Mouse (Mus musculus): ENCODE measurements around the gene Klk13. TPM values are rescaled to one million over a fixed set of nuclear protein-coding genes. Genes with fewer than 3 reads are reported as not detected.
A peak's percentile ranks its signal among the peaks of the same experiment; 100 is the strongest.
"Not testable (repeated sequence)": the region's sequence is repeated elsewhere in the genome, so short reads cannot be mapped to it uniquely, and the experiment has no call there.

Klk13 gene
- 0.39 TPM in 1 of 2 replicates, not detected in the other for polyA plus RNA-seq (2014; fragmentation: Nextera tagmentation; extraction: Ambion mirVana)

DNA sequence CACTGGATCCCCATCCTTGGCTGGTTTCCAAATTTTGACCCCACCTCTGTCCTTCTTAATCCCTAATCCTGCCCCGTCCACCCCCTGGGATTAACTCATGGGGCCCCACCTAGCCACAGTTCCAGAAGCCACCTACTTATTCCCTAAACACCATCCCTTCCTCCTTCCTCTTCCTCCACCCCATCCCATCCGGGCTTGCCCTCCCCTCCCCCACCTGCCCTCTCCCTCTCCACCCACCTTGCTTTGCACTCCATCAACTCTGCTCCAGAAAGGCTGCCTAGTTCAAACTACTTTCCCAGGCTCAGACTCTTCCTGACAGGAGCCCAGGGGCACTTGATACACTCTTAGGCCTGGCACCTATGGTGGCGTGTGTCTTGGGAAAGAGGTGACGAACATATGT is at the start of gene Klk13:
Gene Klk13 (plus strand): TSS at position 301 of the 400 bp plus-strand sequence.
- H3K27me3 ChIP-seq (ENCODE audit: control insufficient read depth, insufficient read depth, low read length), result 0 out of 2 replicates have a peak, but pooled peaks cover 2% of the 10 kb centered on the region
- H3K9me3 ChIP-seq (ENCODE audit: control insufficient read depth, low read length), result no peaks in the 10 kb centered on the region
- DNase-seq (ENCODE audit: low spot score) (no peak), ATAC-seq (ENCODE audit: insufficient read depth, low FRiP score, low TSS enrichment) (no peak)
- H3K4me2 ChIP-seq (ENCODE audit: low read depth), result no peak within 1 kb of the TSS
- 55% methylated on average over 4 of the region's 4 CpGs for WGBS
- no peak within 1 kb of the TSS for H3K9ac ChIP-seq (ENCODE audit: low read length)
- no peak within 1 kb of the TSS for H3K4me3 ChIP-seq (ENCODE audit: low read depth, low read length)
- no peak within 1 kb of the TSS for H3K27ac ChIP-seq (ENCODE audit: low read depth, low read length)
- no peaks in the 10 kb centered on the region for H3K36me3 ChIP-seq (ENCODE audit: control insufficient read depth, insufficient read depth, low read length)
- no peaks in the 10 kb centered on the region for H3K4me1 ChIP-seq (ENCODE audit: control insufficient read depth, insufficient read depth, low read length)

DNA sequence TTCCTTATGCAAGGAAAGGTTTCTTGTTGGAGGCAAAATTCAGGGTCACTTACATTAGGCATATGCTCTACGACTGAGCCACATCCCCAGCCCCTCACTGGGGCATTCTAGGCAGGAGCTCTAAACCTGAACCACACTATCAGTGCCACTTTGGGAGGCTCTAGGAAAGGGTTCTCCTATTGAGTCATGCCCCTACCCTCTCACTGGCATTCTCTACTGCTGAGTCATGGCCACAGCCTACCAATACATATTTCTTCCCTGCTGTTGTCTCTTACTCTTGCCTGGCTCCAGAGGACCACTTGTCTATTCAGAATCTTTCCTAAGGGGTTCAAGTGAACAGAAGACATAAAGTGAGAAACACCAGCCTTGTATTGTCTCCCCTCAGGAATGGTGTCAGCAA is 49.6 kb upstream of the Klk13 start:
- ATAC-seq (ENCODE audit: insufficient read depth, low FRiP score, low TSS enrichment) (no peak), DNase-seq (ENCODE audit: low spot score) (no peak)
- H3K36me3 ChIP-seq (ENCODE audit: control insufficient read depth, insufficient read depth, low read length), result no peaks in the 10 kb centered on the region
- H3K27me3 ChIP-seq (ENCODE audit: control insufficient read depth, insufficient read depth, low read length), result no peaks in the 10 kb centered on the region
- no peaks in the 10 kb centered on the region for H3K9me3 ChIP-seq (ENCODE audit: control insufficient read depth, low read length)
- no peak overlapping the region for H3K27ac ChIP-seq (ENCODE audit: low read depth, low read length)
- 93% methylated on average over 1 of the region's 1 CpGs for WGBS
- no peaks in the 10 kb centered on the region for H3K4me1 ChIP-seq (ENCODE audit: control insufficient read depth, insufficient read depth, low read length)
- no peak overlapping the region for H3K4me3 ChIP-seq (ENCODE audit: low read depth, low read length)
- no peak overlapping the region for H3K4me2 ChIP-seq (ENCODE audit: low read depth)
- H3K9ac ChIP-seq (ENCODE audit: low read length), result no peak overlapping the region

DNA sequence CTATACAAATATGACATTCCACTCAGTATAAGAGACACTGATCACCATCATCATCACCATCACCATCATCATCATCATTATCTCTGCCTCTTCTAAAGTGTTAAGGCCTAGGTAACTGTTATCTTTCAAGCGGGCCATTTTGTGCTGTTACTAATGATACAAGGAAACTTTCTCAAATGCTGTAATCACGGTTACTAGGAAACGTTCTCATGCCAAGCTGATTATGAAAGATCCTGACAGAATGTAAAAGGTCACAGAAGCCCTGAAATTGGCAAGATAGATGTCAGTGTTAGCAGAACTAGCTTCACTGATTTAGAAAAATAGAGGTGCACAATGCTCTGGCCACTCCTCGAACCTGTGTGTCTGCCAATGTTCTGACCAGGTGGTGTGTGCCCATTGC is 45.1 kb upstream of the Klk13 start:
- DNase-seq (ENCODE audit: low spot score); ATAC-seq (ENCODE audit: insufficient read depth, low FRiP score, low TSS enrichment); H3K4me2 ChIP-seq (ENCODE audit: low read depth); H3K36me3 ChIP-seq (ENCODE audit: control insufficient read depth, insufficient read depth, low read length); H3K27ac ChIP-seq (ENCODE audit: low read depth, low read length); H3K9me3 ChIP-seq (ENCODE audit: control insufficient read depth, low read length); H3K4me1 ChIP-seq (ENCODE audit: control insufficient read depth, insufficient read depth, low read length); H3K4me3 ChIP-seq (ENCODE audit: low read depth, low read length); H3K9ac ChIP-seq (ENCODE audit: low read length); H3K27me3 ChIP-seq (ENCODE audit: control insufficient read depth, insufficient read depth, low read length): not testable (repeated sequence)
- 91% methylated on average over 4 of the region's 4 CpGs for WGBS

DNA sequence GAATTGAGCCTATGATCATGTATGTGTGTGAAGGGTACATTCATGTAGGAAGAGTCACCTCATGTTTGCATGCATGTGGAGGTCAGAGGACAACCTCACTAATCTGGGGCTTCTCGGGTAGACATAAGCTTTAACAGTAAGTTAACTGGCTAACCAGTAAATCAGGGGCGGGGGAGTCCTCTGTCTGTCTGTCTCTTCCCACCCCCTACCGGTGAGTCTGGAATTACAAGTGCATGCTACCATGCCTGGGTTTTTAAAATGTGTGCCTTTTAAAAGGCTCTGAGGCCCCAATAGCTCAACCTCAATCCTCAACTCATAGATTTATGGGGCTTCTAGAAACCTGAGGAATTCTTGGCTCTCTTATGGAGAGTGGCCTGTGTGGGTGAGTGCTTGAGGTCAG is 43.8 kb upstream of the Klk13 start:
- Histone ChIP-seq H3K9me3 (ENCODE audit: control insufficient read depth, low read length) (no peaks in the 10 kb centered on the region), H3K36me3 (ENCODE audit: control insufficient read depth, insufficient read depth, low read length) (no peaks in the 10 kb centered on the region), H3K27ac (ENCODE audit: low read depth, low read length) (no peak overlapping the region), H3K4me2 (ENCODE audit: low read depth) (no peak overlapping the region), H3K4me3 (ENCODE audit: low read depth, low read length) (no peak overlapping the region), H3K4me1 (ENCODE audit: control insufficient read depth, insufficient read depth, low read length) (peaks cover 6% of the 10 kb centered on the region; the same call in 1 of the 2 replicates), H3K27me3 (ENCODE audit: control insufficient read depth, insufficient read depth, low read length) (no peaks in the 10 kb centered on the region), H3K9ac (ENCODE audit: low read length) (no peak overlapping the region)
- DNase-seq (ENCODE audit: low spot score), result no peak
- 25% methylated on average over 3 of the region's 3 CpGs for WGBS
- ATAC-seq (ENCODE audit: insufficient read depth, low FRiP score, low TSS enrichment), result no peak

DNA sequence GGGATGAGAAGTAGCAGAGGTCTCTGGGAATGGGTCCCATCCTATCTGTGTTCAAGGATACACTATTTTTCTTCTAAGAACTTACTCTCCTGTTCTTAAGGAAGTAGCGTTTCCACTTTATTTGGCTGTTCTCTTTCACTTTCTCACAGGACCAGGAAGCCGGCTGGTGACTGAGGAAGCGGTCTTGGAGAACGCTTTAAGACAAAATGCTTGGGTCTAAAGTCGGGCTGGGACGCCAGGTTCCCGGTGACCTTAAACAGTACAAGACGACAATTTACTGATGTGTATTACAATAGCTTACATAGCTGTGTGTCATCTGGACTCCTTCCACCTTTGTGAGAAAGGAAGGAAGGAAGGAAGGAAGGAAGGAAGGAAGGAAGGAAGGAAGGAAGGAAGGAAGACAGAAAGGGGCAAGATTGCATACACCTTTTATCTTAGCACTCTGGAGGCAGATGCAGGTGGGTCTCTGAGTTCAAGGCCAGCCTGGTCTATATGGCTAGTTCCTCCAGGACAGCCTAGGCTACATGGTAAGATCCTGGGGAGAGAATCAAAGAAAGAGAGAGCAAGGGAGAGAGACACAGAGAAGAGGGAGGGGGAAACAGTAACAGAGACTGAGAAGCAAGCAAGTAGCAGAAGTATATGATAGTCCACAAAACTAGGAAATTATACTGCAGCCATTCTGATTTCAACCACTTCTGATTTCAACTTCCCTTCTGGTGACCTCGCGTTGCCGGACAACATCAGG is 41.1 kb upstream of the Klk13 start:
- no peaks in the 10 kb centered on the region for H3K9me3 ChIP-seq (ENCODE audit: control insufficient read depth, low read length)
- H3K4me2 ChIP-seq (ENCODE audit: low read depth), result peak overlapping the region; percentile 25
- H3K27me3 ChIP-seq (ENCODE audit: control insufficient read depth, insufficient read depth, low read length), result no peaks in the 10 kb centered on the region
- H3K4me1 ChIP-seq (ENCODE audit: control insufficient read depth, insufficient read depth, low read length), result peaks cover 6% of the 10 kb centered on the region; the same call in 1 of the 2 replicates
- ATAC-seq (ENCODE audit: insufficient read depth, low FRiP score, low TSS enrichment) (peak; percentile 8), DNase-seq (ENCODE audit: low spot score) (no peak)
- peak overlapping the region; percentile 33 for H3K9ac ChIP-seq (ENCODE audit: low read length)
- WGBS, result 69% methylated on average over 11 of the region's 11 CpGs
- H3K4me3 ChIP-seq (ENCODE audit: low read depth, low read length), result peak overlapping the region; percentile 66
- H3K27ac ChIP-seq (ENCODE audit: low read depth, low read length), result no peak overlapping the region
- H3K36me3 ChIP-seq (ENCODE audit: control insufficient read depth, insufficient read depth, low read length), result peaks cover 4% of the 10 kb centered on the region

DNA sequence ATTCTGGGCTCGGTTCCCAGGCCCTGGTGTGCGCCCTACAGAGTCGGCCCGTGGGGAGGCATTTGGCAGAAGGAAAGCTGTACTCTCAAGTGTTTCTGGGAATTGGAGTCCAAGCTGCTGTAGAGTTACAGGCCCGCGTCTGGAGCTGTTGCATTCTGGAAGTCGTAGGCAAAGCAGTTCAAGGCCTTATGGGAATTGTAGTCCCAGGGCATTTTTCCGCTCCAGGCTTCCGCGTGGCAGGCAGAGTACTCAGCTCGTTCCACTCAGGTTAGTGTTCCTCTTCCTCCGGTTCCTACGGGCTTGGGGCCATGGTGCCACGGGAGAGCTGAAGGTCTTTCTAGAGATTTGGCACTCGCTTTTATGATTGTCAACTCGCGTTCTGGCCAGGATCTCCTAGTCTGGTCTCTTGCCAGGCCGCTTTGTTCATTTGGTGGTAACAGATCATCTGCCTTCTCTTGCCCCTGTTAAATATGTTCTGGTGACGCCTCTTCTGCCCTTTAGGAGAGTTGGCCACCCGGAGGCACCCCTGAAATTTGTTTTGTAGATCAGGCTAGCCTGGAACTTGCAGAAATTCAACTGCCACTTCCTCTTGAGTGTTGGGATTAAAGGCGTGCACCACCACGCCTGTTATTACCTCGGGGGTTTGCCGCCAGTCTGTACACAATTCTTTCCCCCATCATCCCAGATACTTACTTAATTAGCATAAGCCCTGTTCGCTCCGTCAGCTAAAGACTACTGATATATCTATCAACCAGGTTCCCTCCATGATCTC is 40.4 kb upstream of the Klk13 start, which contains the start of gene Ctu1:
Gene Ctu1 (plus strand): TSS at position 208 of the 772 bp plus-strand sequence.
- under 1% methylated on average over 26 of the region's 26 CpGs for WGBS
- H3K36me3 ChIP-seq (ENCODE audit: control insufficient read depth, insufficient read depth, low read length), result peaks cover 12% of the 10 kb centered on the region
- H3K4me1 ChIP-seq (ENCODE audit: control insufficient read depth, insufficient read depth, low read length), result peaks cover 6% of the 10 kb centered on the region; the same call in 1 of the 2 replicates
- peak; percentile 91 for ATAC-seq (ENCODE audit: insufficient read depth, low FRiP score, low TSS enrichment)
- peak within 1 kb of the TSS; percentile 79 for H3K4me2 ChIP-seq (ENCODE audit: low read depth)
- peak within 1 kb of the TSS; percentile 14; the same call in 1 of the 2 replicates for H3K27ac ChIP-seq (ENCODE audit: low read depth, low read length)
- DNase-seq (ENCODE audit: low spot score), result peak; percentile 87
- H3K4me3 ChIP-seq (ENCODE audit: low read depth, low read length), result peak within 1 kb of the TSS; percentile 66
- peak within 1 kb of the TSS; percentile 84 for H3K9ac ChIP-seq (ENCODE audit: low read length)
- no peaks in the 10 kb centered on the region for H3K9me3 ChIP-seq (ENCODE audit: control insufficient read depth, low read length)
- no peaks in the 10 kb centered on the region for H3K27me3 ChIP-seq (ENCODE audit: control insufficient read depth, insufficient read depth, low read length)

DNA sequence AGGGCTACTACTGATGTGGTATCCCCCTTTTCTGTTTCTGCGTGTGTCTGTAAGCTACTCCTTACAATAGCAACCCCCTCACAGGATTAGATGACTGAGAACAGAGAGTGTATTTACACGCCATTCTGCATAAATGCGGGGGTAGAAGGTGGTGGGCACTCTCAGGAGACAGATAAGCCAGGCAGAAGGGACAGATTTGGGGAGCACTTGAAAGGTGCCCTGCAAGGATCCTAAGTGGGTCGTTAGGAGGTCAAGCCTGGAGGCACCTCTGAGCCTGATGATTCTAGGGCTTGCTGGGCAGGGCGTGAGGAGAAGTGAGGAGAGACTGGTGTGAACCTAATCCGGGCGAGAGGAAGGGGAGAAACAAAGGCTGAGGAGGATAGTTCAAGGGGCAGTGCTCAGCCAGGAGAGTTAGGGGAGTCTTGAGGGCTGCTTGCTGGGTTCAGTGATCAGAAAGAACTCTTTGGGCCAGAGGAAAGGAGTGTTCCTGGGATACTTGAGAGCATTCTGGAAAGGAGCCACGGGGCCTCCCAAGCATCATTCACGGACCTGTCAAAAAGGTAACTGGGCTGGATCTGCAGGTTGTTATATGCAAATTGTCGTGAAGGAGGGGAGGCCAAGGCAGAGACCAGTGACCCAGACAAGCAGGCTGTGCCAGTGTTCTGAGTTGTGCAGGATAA is 39.6 kb upstream of the Klk13 start:
- Histone ChIP-seq H3K9ac (ENCODE audit: low read length) (peak overlapping the region; percentile 84), H3K4me2 (ENCODE audit: low read depth) (peak overlapping the region; percentile 79), H3K27ac (ENCODE audit: low read depth, low read length) (no peak overlapping the region; the same call in 1 of the 2 replicates), H3K36me3 (ENCODE audit: control insufficient read depth, insufficient read depth, low read length) (peaks cover 19% of the 10 kb centered on the region), H3K4me1 (ENCODE audit: control insufficient read depth, insufficient read depth, low read length) (peaks cover 6% of the 10 kb centered on the region; the same call in 1 of the 2 replicates), H3K27me3 (ENCODE audit: control insufficient read depth, insufficient read depth, low read length) (no peaks in the 10 kb centered on the region), H3K4me3 (ENCODE audit: low read depth, low read length) (peak overlapping the region; percentile 66), H3K9me3 (ENCODE audit: control insufficient read depth, low read length) (no peaks in the 10 kb centered on the region)
- no peak for DNase-seq (ENCODE audit: low spot score)
- ATAC-seq (ENCODE audit: insufficient read depth, low FRiP score, low TSS enrichment), result no peak
- 19% methylated on average over 10 of the region's 10 CpGs for WGBS

DNA sequence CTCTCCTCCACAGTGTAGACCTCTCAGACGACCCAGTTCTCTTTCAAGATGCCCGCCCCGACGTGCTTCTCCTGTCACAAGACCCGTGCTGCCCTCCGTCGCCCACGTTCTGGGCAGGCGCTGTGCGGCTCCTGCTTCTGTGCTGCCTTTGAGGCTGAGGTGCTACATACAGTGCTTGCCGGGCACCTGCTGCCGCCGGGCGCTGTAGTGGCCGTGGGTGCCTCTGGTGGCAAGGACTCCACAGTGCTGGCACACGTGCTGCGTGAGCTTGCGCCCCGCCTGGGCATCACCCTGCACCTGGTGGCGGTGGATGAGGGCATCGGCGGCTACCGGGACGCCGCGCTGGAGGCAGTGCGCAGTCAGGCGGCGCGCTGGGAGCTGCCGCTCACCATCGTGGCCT is 37.3 kb upstream of the Klk13 start:
- WGBS, result 90% methylated on average over 32 of the region's 32 CpGs
- no peak overlapping the region for H3K9ac ChIP-seq (ENCODE audit: low read length)
- ATAC-seq (ENCODE audit: insufficient read depth, low FRiP score, low TSS enrichment), result no peak

More for the DNA sequence above, 37.3 kb upstream of the Klk13 start:
- no peak overlapping the region for H3K27ac ChIP-seq (ENCODE audit: low read depth, low read length)
- no peak for DNase-seq (ENCODE audit: low spot score)
- H3K9me3 ChIP-seq (ENCODE audit: control insufficient read depth, low read length), result no peaks in the 10 kb centered on the region
- H3K4me1 ChIP-seq (ENCODE audit: control insufficient read depth, insufficient read depth, low read length), result peaks cover 6% of the 10 kb centered on the region; the same call in 1 of the 2 replicates
- H3K4me2 ChIP-seq (ENCODE audit: low read depth), result no peak overlapping the region
- H3K27me3 ChIP-seq (ENCODE audit: control insufficient read depth, insufficient read depth, low read length), result no peaks in the 10 kb centered on the region
- no peak overlapping the region for H3K4me3 ChIP-seq (ENCODE audit: low read depth, low read length)
- peaks cover 20% of the 10 kb centered on the region for H3K36me3 ChIP-seq (ENCODE audit: control insufficient read depth, insufficient read depth, low read length)
